Mouse (Mus musculus): ENCODE measurements around the gene Napb. TPM values are rescaled to one million over a fixed set of nuclear protein-coding genes. Genes with fewer than 3 reads are reported as not detected.
A peak's percentile ranks its signal among the peaks of the same experiment; 100 is the strongest.

Napb gene
- polyA plus RNA-seq, 1 experiment: 0.16 TPM

GRCm38 (mm10) chr2:148707202-148707530 lies 25.1 kb downstream of the Napb start:
- no peak for TF ChIP-seq POLR2A (IDR thresholded peaks at IDR 0.05; ENCODE audit: low read depth, low read length)
- TF ChIP-seq CTCF (IDR thresholded peaks at IDR 0.05; ENCODE audit: extremely low read depth, insufficient read length, insufficient replicate concordance, low read depth, low read length): no peak
- Histone ChIP-seq H3K36me3 (ENCODE audit: control insufficient read depth, insufficient read depth, low read length) (no peaks in the 10 kb centered on the region), H3K27ac (ENCODE audit: insufficient read depth, low read depth, low read length) (no peak overlapping the region), H3K4me3 (ENCODE audit: low read depth, low read length) (no peak overlapping the region), H3K27me3 (ENCODE audit: control insufficient read depth, insufficient read depth, low read length) (no peaks in the 10 kb centered on the region), H3K4me1 (ENCODE audit: control insufficient read depth, insufficient read depth, insufficient read length, low read length) (no peaks in the 10 kb centered on the region)
- 86% methylated on average over 6 of the region's 6 CpGs for WGBS

GRCm38 (mm10) chr2:148706409-148707201 lies 25.7 kb downstream of the Napb start:
- TF ChIP-seq POLR2A (IDR thresholded peaks at IDR 0.05; ENCODE audit: low read depth, low read length) (no peak), CTCF (IDR thresholded peaks at IDR 0.05; ENCODE audit: extremely low read depth, insufficient read length, insufficient replicate concordance, low read depth, low read length) (peak; percentile 39; the same call in 1 of the 2 replicates)
- 86% methylated on average over 15 of the region's 15 CpGs for WGBS
- no peaks in the 10 kb centered on the region for H3K27me3 ChIP-seq (ENCODE audit: control insufficient read depth, insufficient read depth, low read length)

GRCm38 (mm10) chr2:148698571-148698970 lies 33.7 kb downstream of the Napb start:
- Histone ChIP-seq H3K27me3 (ENCODE audit: control insufficient read depth, insufficient read depth, low read length) (no peaks in the 10 kb centered on the region), H3K36me3 (ENCODE audit: control insufficient read depth, insufficient read depth, low read length) (peaks cover 9% of the 10 kb centered on the region), H3K27ac (ENCODE audit: insufficient read depth, low read depth, low read length) (no peak overlapping the region), H3K4me1 (ENCODE audit: control insufficient read depth, insufficient read depth, insufficient read length, low read length) (no peaks in the 10 kb centered on the region), H3K4me3 (ENCODE audit: low read depth, low read length) (no peak overlapping the region)
- TF ChIP-seq CTCF (IDR thresholded peaks at IDR 0.05; ENCODE audit: extremely low read depth, insufficient read length, insufficient replicate concordance, low read depth, low read length) (no peak), POLR2A (IDR thresholded peaks at IDR 0.05; ENCODE audit: low read depth, low read length) (no peak)
- WGBS: 77% methylated on average over 5 of the region's 5 CpGs

More at GRCm38 (mm10) chr2:148706409-148707201, 25.7 kb downstream of the Napb start:
- Histone ChIP-seq H3K4me3 (ENCODE audit: low read depth, low read length) (no peak overlapping the region), H3K36me3 (ENCODE audit: control insufficient read depth, insufficient read depth, low read length) (no peaks in the 10 kb centered on the region), H3K27ac (ENCODE audit: insufficient read depth, low read depth, low read length) (no peak overlapping the region), H3K4me1 (ENCODE audit: control insufficient read depth, insufficient read depth, insufficient read length, low read length) (no peaks in the 10 kb centered on the region)

GRCm38 (mm10) chr2:148690781-148691180 lies 41.5 kb downstream of the Napb start:
- Histone ChIP-seq H3K36me3 (ENCODE audit: control insufficient read depth, insufficient read depth, low read length) (peaks cover 47% of the 10 kb centered on the region), H3K4me1 (ENCODE audit: control insufficient read depth, insufficient read depth, insufficient read length, low read length) (peaks cover 2% of the 10 kb centered on the region; the same call in 1 of the 2 replicates), H3K27ac (ENCODE audit: insufficient read depth, low read depth, low read length) (no peak overlapping the region), H3K4me3 (ENCODE audit: low read depth, low read length) (no peak overlapping the region), H3K27me3 (ENCODE audit: control insufficient read depth, insufficient read depth, low read length) (no peaks in the 10 kb centered on the region)
- TF ChIP-seq POLR2A (IDR thresholded peaks at IDR 0.05; ENCODE audit: low read depth, low read length) (no peak), CTCF (IDR thresholded peaks at IDR 0.05; ENCODE audit: extremely low read depth, insufficient read length, insufficient replicate concordance, low read depth, low read length) (no peak)
- WGBS: 96% methylated on average over 5 of the region's 5 CpGs

GRCm38 (mm10) chr2:148690291-148690690 lies 42.0 kb downstream of the Napb start:
- H3K36me3 ChIP-seq (ENCODE audit: control insufficient read depth, insufficient read depth, low read length): peaks cover 47% of the 10 kb centered on the region
- TF ChIP-seq CTCF (IDR thresholded peaks at IDR 0.05; ENCODE audit: extremely low read depth, insufficient read length, insufficient replicate concordance, low read depth, low read length): no peak
- no peak for TF ChIP-seq POLR2A (IDR thresholded peaks at IDR 0.05; ENCODE audit: low read depth, low read length)
- H3K4me3 ChIP-seq (ENCODE audit: low read depth, low read length): no peak overlapping the region
- WGBS: 91% methylated on average over 3 of the region's 3 CpGs
- peaks cover 2% of the 10 kb centered on the region; the same call in 1 of the 2 replicates for H3K4me1 ChIP-seq (ENCODE audit: control insufficient read depth, insufficient read depth, insufficient read length, low read length)
- no peaks in the 10 kb centered on the region for H3K27me3 ChIP-seq (ENCODE audit: control insufficient read depth, insufficient read depth, low read length)
- no peak overlapping the region for H3K27ac ChIP-seq (ENCODE audit: insufficient read depth, low read depth, low read length)

GRCm38 (mm10) chr2:148689444-148690140 lies 42.7 kb downstream of the Napb start:
- H3K4me1 ChIP-seq (ENCODE audit: control insufficient read depth, insufficient read depth, insufficient read length, low read length): peaks cover 2% of the 10 kb centered on the region; the same call in 1 of the 2 replicates
- H3K4me3 ChIP-seq (ENCODE audit: low read depth, low read length): no peak overlapping the region
- no peaks in the 10 kb centered on the region for H3K27me3 ChIP-seq (ENCODE audit: control insufficient read depth, insufficient read depth, low read length)
- no peak for TF ChIP-seq POLR2A (IDR thresholded peaks at IDR 0.05; ENCODE audit: low read depth, low read length)
- no peak for TF ChIP-seq CTCF (IDR thresholded peaks at IDR 0.05; ENCODE audit: extremely low read depth, insufficient read length, insufficient replicate concordance, low read depth, low read length)
- H3K36me3 ChIP-seq (ENCODE audit: control insufficient read depth, insufficient read depth, low read length): peaks cover 51% of the 10 kb centered on the region
- WGBS: 91% methylated on average over 6 of the region's 6 CpGs
- no peak overlapping the region for H3K27ac ChIP-seq (ENCODE audit: insufficient read depth, low read depth, low read length)

- Histone ChIP-seq H3K27ac (ENCODE audit: insufficient read depth, low read depth, low read length) (peak overlapping the region; percentile 73), H3K4me1 (ENCODE audit: control insufficient read depth, insufficient read depth, insufficient read length, low read length) (peaks cover 2% of the 10 kb centered on the region; the same call in 1 of the 2 replicates)
Measured at GRCm38 (mm10) chr2:148687971-148688370, 44.3 kb downstream of the Napb start.

More at GRCm38 (mm10) chr2:148687971-148688370, 44.3 kb downstream of the Napb start:
- TF ChIP-seq POLR2A (IDR thresholded peaks at IDR 0.05; ENCODE audit: low read depth, low read length) (no peak), CTCF (IDR thresholded peaks at IDR 0.05; ENCODE audit: extremely low read depth, insufficient read length, insufficient replicate concordance, low read depth, low read length) (no peak)
- Histone ChIP-seq H3K27me3 (ENCODE audit: control insufficient read depth, insufficient read depth, low read length) (no peaks in the 10 kb centered on the region), H3K4me3 (ENCODE audit: low read depth, low read length) (no peak overlapping the region), H3K36me3 (ENCODE audit: control insufficient read depth, insufficient read depth, low read length) (peaks cover 50% of the 10 kb centered on the region)
- 69% methylated on average over 5 of the region's 5 CpGs for WGBS

All from small intestine, adult 2 months (tissue).